Mouse (Mus musculus) C2C12 (cell line): ENCODE measurements at regions not wholly inside any gene's neighbourhood (a gene's known extent, or its start where the extent isn't known, plus 50 kb on each side); places are given as distances from the start of the nearest gene placed in this dataset.

ENCODE experiments used
- CEBPB ChIP-seq: IDR thresholded peaks from one replicate; pipeline ENCODE4 v1.6.1; 2011; ENCODE audit warnings: low read depth, mild to moderate bottlenecking, control low read depth, moderate library complexity
- CTCF ChIP-seq: IDR thresholded peaks from one replicate; pipeline ENCODE4 v1.5.1; 2011; ENCODE audit not compliant: control insufficient read depth, insufficient read depth, insufficient read length
- MAX ChIP-seq: IDR thresholded peaks from one replicate; pipeline ENCODE4 v1.6.1; 2011; ENCODE audit warnings: mild to moderate bottlenecking, control low read depth
- MYOG ChIP-seq: IDR thresholded peaks from one replicate; pipeline ENCODE4 v1.6.1; 2011; ENCODE audit not compliant: control insufficient read depth, insufficient read length; ENCODE audit errors: extremely low read depth
- USF1 ChIP-seq: IDR thresholded peaks from one replicate; pipeline ENCODE4 v1.6.1; 2011; ENCODE audit warnings: low read depth, mild to moderate bottlenecking, control low read depth, moderate library complexity

DNA sequence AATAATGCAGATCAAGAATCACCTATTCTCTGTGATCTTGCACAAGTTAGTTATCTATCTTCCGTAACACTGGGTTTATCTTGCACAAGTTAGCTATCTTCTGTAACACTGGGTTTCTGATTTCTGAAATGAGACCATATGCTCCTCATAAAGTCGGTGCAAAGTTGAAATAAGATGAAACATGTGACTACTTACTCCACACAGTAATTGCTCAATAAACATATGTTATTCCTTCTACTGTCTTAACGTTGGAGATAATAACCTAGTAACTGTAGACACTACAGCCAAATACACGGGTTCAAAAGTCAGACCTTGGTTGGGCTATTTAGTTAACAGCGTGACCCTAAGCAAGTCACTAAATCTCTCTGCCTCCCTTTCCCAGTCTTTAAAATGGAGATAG is 65.8 kb upstream of the Atp11b start:
- TF ChIP-seq CTCF (no peak), CEBPB (no peak), MYOG (no peak), MAX (no peak), USF1 (no peak)
